Mouse (Mus musculus) C2C12 (cell line): ENCODE measurements around the gene Rabif.

Experiments used
- CTCF ChIP-seq: IDR thresholded peaks from one replicate; pipeline ENCODE4 v1.5.1; 2011; ENCODE audit not compliant: control insufficient read depth, insufficient read depth, insufficient read length
- FOSL1 ChIP-seq: IDR thresholded peaks from one replicate; pipeline ENCODE4 v1.8.0; 2011; ENCODE audit warnings: mild to moderate bottlenecking, low read length; ENCODE audit not compliant: poor library complexity, insufficient read depth, severe bottlenecking
- MAX ChIP-seq: IDR thresholded peaks from one replicate; pipeline ENCODE4 v1.6.1; 2011; ENCODE audit warnings: mild to moderate bottlenecking, control low read depth
- MYOD1 ChIP-seq: IDR thresholded peaks from one replicate; pipeline ENCODE4 v1.6.1; 2011; ENCODE audit warnings: low read depth; ENCODE audit not compliant: control insufficient read depth, insufficient read length
- MYOG ChIP-seq: IDR thresholded peaks from one replicate; pipeline ENCODE4 v1.6.1; 2011; ENCODE audit not compliant: control insufficient read depth, insufficient read length; ENCODE audit errors: extremely low read depth
- USF1 ChIP-seq: IDR thresholded peaks from one replicate; pipeline ENCODE4 v1.6.1; 2011; ENCODE audit warnings: low read depth, mild to moderate bottlenecking, control low read depth, moderate library complexity

DNA sequence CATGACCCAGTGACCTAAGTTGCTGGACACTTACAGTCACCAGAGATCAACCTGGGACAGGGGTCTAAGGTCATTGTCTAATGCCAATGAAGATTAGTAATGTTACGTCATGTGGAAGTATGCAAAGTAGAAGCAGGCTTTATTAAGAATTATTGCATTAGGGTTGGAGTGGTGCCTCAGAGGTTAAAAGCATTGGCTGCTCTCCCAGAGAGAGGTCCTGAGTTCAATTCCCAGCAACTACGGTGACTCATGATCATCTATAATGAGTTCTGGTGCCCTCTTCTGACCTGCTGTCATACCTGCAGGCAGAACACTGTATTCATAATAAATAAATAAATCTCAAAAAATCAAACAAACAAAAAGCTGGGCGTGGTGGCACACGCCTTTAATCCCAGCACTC is 44.2 kb upstream of the Rabif start:
- no peak for TF ChIP-seq CTCF
- TF ChIP-seq MAX: no peak
- no peak for TF ChIP-seq FOSL1
- no peak for TF ChIP-seq USF1
- TF ChIP-seq MYOG: no peak
- TF ChIP-seq MYOD1: no peak
